Mouse (Mus musculus): ENCODE results near the gene Lin52.

Gene Lin52

DNA sequence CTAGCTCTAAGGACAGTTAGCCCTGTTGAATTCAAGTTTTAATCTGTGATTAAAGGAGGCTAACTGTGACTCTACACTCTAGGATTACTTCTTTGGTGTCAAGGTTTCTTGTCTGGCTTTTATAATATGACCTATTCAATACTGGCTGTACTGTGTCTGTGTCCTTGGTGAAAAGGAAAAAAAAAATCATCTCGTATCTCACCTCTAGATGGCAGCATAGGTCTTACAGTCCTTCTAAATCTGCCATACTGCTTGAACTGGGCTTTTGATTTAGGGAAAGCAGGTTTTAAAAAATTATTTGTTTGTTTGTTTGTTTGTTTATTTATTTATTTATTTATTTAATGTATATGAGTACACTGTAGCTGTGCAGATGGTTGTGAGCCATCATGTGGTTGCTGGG, 17.5 kb downstream of the Lin52 start:
- DNase-seq (ENCODE audit: low spot score in 2 of 2) = peak in 1 of 2 experiments; percentile 31

DNA sequence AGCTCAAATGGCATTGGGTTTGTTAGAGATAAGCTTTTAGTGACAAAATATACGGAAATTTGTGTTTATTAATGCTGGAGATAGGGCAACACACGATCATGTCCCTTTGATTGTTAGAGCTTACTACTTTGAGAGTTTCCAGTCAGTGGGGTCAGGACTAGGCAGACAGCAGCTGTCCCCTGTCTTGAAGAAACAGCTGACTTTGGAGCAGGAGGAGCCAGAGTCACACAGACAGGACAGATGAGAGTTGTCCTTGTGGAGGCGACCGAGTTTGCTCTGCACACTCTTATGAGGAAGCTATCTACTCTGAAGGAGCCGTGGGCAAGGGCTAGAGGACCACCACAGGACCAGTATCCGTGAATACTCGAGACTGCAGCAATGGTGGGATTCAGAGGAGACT, 27.7 kb downstream of the Lin52 start:
- no peak for DNase-seq (ENCODE audit: low spot score in 2 of 2)

DNA sequence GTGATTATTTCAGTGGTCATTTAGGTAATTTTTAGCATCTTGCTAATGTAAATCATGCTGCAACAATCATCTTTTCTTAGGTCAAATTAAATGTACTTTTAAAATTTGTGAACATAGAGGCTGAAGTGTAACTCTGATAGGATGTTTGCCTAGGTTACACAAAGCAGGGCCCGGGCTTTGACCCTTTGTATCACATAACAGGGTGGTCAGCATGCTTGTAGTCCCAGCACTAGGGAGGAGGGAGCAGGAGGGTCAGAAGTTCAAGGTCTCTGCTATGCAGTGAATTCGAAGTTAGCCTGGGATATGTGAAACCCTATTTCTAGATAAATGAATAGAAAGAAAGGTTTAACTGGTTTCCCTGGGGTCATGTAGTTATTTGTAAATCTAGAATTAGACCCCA, 30.0 kb downstream of the Lin52 start:
- DNase-seq (ENCODE audit: low spot score in 2 of 2) = no peak

GRCm38 (mm10) chr12:84482778-84483585, 31.8 kb downstream of the Lin52 start:
- no peak for DNase-seq (ENCODE audit: low spot score in 2 of 2)

GRCm38 (mm10) chr12:84487324-84488056, 36.3 kb downstream of the Lin52 start:
- DNase-seq (ENCODE audit: low spot score in 2 of 2) = peak; percentile 45 to 47

DNA sequence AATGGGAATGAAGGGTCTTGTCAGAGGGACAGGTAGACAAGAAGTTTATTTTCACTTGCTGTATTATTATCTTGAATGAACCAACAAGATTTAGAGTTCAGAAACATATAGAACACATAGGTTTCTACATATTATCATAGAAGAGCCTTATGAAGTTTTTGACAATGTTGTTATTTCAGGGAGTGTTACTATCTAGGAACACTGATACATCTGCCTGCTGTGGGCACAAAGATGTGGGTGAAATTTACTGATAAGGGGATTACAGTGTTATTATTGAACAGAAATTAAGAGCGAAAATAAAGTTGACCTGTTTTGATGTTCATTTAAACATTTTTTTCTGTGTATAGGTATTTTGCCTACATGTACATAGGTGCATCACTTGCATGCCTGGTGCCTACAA, 45.6 kb downstream of the Lin52 start:
- no peak for DNase-seq (ENCODE audit: low spot score in 2 of 2)

DNA sequence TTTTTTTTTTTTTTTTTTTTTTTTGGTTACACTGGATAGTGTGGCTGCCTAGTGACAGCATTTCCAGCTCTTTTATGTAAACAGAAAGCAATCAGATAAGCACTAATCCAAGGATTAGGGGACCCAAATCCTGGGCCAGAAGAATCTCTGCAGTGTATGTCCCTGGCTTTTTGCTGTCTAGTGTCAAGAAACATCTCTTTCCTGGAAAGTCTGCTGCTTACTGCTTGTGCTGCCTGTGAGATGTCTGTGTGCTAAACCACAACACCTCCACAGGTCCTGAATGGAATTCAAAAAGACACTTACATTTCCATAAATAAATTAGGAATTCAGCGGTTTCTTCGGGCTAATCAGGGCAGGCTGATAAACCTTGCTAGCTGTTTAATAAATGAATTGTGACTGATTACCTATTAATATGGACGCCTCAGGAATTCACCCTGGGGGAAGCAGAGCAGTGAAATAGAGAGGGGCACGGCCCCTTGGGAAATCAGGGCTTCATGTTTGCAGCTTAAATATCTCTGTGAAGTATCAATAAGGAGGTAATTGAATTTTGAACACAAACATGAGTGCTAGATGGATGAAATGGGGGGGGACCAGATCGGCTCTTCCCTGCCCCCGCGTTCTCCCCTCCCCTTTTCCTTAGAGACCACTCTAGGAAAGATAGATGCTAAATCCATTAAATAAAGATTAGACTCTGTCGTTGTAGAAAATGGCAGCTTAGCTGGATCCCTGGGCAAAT, 49.5 kb downstream of the Lin52 start:
- no peak for DNase-seq (ENCODE audit: low spot score in 2 of 2)

- DNase-seq (ENCODE audit: low spot score in 2 of 2) = no peak
Measured at GRCm38 (mm10) chr12:84501278-84501677, 50.1 kb downstream of the Lin52 start.

DNA sequence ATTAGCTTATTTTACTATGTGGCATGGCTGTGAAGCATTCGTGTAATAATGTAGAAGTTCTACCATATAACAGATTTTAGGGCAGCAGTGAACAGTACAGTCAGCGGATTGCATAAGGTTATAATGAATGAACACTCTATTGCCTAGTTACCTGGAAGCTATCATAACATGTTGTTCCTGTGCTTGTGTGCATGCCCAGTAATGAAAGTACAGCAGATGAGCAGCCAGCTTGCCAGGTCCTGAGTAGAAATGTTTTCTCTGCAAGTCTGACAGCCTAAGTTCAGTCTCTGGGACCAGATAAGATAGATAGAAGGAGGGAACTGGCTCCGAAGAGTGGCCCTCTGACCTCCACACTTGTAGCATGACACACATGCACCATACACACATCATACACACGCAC, 55.6 kb downstream of the Lin52 start:
- no peak for DNase-seq (ENCODE audit: low spot score in 2 of 2)

- no peak for DNase-seq (ENCODE audit: low spot score in 2 of 2)
Measured at GRCm38 (mm10) chr12:84512016-84512415, 60.8 kb downstream of the Lin52 start.

DNA sequence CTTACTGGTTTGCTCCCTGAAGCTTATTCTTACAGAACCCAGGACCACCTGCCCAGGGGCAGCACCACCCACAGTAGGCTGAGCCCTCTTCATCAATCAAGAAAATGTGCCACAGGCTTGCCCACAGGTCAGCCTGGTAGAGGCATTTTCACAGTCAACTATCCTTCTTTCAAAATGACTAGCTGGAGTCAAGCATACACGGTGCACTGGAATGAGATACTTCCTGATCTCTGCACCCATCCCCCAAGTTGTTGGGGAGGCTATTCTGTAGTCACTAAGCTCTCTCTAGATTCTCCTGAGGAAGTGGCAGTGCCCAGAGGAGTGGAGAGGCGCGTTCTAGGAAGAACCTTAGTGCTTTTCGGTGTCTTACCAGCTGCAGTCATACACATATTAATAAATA, 64.3 kb downstream of the Lin52 start:
- no peak for DNase-seq (ENCODE audit: low spot score in 2 of 2)

DNA sequence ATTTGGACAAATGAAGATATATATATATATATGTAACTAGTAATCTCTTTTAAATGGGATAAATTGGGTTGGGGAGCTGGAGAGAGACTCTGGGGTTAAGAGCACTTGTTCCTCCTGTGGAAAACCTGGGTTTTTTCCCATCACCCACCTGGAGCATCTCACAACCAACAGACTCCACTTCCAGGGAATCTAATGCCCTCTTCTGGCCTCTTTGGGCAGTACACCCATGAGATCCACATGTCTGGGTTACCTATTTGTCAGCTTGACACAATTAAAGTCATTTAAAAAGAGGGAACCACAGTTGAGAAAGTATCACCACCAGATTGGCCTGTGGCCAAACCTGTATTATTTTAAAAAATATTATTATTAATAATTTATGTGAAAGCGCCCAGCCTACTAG, 65.4 kb downstream of the Lin52 start:
- DNase-seq (ENCODE audit: low spot score in 2 of 2) = no peak

DNA sequence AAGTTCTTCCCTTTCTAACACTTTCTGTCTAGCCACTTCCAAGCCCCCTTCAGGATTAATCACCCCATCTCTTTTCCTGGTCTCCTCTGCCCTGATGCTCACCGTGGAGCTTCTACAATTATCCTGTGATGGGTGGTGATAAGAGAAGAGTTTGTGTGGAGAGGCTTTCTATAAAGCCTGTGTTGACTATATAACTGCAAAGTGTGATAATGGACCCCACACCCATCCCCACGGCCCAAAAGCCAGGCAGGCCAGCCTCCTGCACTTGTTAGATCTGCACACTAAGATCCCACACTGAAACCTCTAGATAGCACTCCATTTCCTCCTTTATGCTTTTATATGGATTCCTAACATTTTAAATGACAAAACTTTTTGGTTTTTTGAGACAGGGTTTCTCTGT, 66.8 kb downstream of the Lin52 start:
- DNase-seq (ENCODE audit: low spot score in 2 of 2) = no peak

GRCm38 (mm10) chr12:84523728-84524127, 72.5 kb downstream of the Lin52 start:
- no peak for DNase-seq (ENCODE audit: low spot score in 2 of 2)

DNA sequence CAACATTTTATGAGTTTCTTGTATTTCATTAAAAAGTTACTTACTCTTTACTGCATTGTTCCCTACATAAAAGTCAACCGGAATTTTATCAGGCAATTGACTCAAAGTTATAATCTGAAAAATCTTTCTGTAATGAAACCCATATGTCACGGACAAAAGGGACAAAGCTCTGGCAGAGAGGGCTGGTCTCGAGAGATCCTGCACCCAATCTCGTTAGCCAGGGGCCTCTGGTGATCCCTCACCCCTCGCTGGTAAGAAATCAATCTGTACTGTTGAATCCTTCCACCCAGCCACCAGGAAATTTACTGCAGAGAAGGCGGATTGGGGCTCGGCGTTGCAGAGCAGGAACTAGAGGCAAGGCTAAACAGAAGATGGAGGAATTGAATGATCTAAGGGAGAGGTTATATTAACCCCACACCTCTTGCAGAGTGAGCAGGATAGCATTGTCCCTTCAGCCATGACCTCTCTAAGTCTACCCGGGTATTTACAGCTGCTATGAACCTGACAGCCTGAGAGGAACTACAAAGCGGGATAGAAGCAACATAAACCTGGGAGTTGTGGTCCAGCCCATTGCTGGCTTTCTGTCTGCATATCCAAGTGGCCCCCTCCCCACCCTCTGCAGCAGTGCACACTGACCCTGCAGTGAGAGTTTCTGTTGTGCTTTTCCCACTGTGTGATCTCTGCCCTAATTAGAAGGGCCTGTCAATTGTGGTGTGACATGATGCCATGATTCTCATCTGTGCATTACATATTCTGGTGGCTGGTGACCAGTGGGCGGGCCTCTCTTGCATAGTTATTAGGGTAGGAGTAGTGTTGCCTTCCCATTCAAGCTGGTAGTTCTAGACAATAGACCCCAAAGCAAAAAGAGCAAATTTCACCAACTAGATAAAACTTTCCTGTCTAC, 73.2 kb downstream of the Lin52 start:
- DNase-seq (ENCODE audit: low spot score in 2 of 2) = no peak

- no peak for DNase-seq (ENCODE audit: low spot score in 2 of 2)
Measured at GRCm38 (mm10) chr12:84525422-84525821, 74.2 kb downstream of the Lin52 start.

GRCm38 (mm10) chr12:84530426-84530825, 79.2 kb downstream of the Lin52 start:
- DNase-seq (ENCODE audit: low spot score in 2 of 2) = no peak

- no peak for DNase-seq (ENCODE audit: low spot score in 2 of 2)
Measured at GRCm38 (mm10) chr12:84531906-84532829, 80.9 kb downstream of the Lin52 start.

DNA sequence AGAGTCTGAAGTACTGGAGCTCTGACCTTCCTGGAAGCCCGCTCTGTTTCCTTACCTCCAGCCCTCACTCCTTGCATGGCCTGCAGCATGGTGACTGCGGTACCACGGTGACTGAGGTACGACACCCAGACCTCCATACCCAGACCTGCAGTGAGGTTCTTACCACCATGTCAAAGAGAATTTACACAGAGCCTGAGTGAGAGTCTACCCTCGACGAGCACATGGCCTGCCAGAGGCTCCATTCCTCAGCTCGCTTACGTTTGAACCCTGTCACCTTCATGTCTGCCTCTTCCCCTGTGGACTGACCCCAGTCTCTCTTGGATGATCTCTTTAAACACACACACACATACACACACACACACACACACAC, 81.6 kb downstream of the Lin52 start:
- DNase-seq (ENCODE audit: low spot score in 2 of 2) = no peak

- no peak for DNase-seq (ENCODE audit: low spot score in 2 of 2)
Measured at GRCm38 (mm10) chr12:84533706-84534486, 82.7 kb downstream of the Lin52 start.
